18 mouse cellular contexts compared by ENCODE assay signal in the genomic region with DNA sequence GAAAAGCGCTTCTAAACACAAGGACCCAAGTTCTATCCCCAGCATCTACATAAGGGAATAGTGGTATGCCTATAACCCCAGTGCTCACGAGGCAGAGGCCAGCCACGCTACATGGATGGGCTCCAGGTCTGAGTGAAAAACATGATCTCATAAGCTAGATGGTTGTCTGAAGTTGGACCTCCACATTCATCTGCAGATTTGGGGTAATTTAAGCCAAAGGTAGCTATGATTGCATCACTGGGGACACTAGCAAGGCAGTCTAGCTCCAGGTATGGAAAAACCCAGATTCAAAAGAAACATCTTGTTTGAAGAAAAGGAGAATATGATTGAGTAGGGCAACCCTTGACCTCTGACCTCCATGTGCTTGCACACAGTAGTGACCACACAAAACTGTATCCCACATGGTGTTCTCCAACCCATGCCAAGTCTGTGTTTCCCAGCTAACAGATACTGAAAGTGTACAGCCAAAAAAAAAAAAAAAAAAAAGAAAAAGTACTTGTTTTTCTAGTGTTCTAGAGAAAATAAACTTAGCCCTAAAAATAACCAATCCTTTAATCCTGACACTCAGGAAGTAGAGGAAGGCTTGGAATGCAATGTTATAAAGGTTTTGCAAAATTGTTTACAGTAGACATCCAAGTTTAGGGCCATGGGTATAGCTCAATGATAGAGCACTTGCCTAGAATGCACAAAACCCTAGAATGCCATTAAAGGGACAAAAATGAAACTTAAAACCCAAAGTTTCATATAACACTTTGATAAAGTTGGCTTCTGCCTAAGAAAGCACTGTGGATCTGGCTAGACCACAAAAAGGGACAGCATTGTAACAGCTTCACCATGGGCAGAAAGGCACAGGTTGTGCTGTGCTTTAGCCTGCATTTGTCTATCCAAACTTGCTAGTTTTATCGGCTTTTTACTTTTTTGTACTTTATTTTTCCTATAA. TPM values are rescaled to one million over a fixed set of nuclear protein-coding genes. Genes with fewer than 3 reads are reported as not detected.
DNase-seq lines count a peak whose midpoint lies in the region; ATAC-seq and TF ChIP-seq lines count a peak whose summit lies in the region.
"Had no signal": no experiment of that assay in that cellular context is flagged by ENCODE, and none has a peak within 500 bp of the region (broad histone marks: within the 10 kb centered on the region; RNA-seq: fewer than 3 reads in every experiment).

No protein-coding gene starts in this region.

- no peak overlapping the region for H3K27ac ChIP-seq in hindbrain, embryonic 13.5 days
- no peak overlapping the region for H3K27ac ChIP-seq in hindbrain, embryonic 14.5 days
- no peak overlapping the region for H3K27ac ChIP-seq in lung, postnatal 0 days (ENCODE audit: low read length)
- no peak overlapping the region for H3K27ac ChIP-seq in midbrain, embryonic 13.5 days
- H3K27ac ChIP-seq in kidney, embryonic 16.5 days (ENCODE audit: low read length): no peak overlapping the region
- H3K27ac ChIP-seq: embryonic facial prominence, embryonic 15.5 days; forebrain, embryonic 15.5 days; heart, embryonic 10.5 days; hindbrain, postnatal 0 days had no signal

- H3K4me1 ChIP-seq in hindbrain, embryonic 13.5 days (replicated peaks): peaks cover 28% of the 10 kb centered on the region
- H3K4me1 ChIP-seq in hindbrain, embryonic 14.5 days (replicated peaks; ENCODE audit: control insufficient read depth, insufficient read depth, low read length): peaks cover 17% of the 10 kb centered on the region
- peaks cover 5% of the 10 kb centered on the region; the same call in 1 of the 2 replicates for H3K4me1 ChIP-seq in lung, postnatal 0 days (ENCODE audit: insufficient read depth, low read depth, low read length)
- H3K4me1 ChIP-seq in midbrain, embryonic 13.5 days (replicated peaks): peaks cover 28% of the 10 kb centered on the region
- peaks cover 12% of the 10 kb centered on the region for H3K4me1 ChIP-seq in kidney, embryonic 16.5 days (ENCODE audit: insufficient read depth, low read length)

- DNase-seq in hindbrain, embryonic 14.5 days (ENCODE audit: low spot score): no peak
- peak; percentile 9 for DNase-seq in lung, postnatal 0 days (ENCODE audit: low spot score)
- no peak for DNase-seq in lung, postnatal 4 days
- peak; percentile 11 for DNase-seq in lung, postnatal 14 days
- DNase-seq: adrenal gland, postnatal 36 days; cerebellum, adult 11-12 months; cerebellum, postnatal 14 days; kidney, adult 9 months; right cerebral cortex, postnatal 14 days had no signal

- ATAC-seq in hindbrain, embryonic 13.5 days (ENCODE audit: low FRiP score): no peak
- no peak for ATAC-seq in hindbrain, embryonic 14.5 days (ENCODE audit: low FRiP score)
- ATAC-seq in lung, postnatal 0 days: no peak
- ATAC-seq in midbrain, embryonic 13.5 days: no peak
- no peak for ATAC-seq in kidney, embryonic 16.5 days (ENCODE audit: low FRiP score, low TSS enrichment)
- ATAC-seq: forebrain, embryonic 15.5 days; hindbrain, postnatal 0 days; intestine, embryonic 16.5 days had no signal

- peaks cover 30% of the 10 kb centered on the region for H3K36me3 ChIP-seq in hindbrain, embryonic 13.5 days
- H3K36me3 ChIP-seq in hindbrain, embryonic 14.5 days (replicated peaks; ENCODE audit: control insufficient read depth, insufficient read depth): peaks cover 41% of the 10 kb centered on the region
- H3K36me3 ChIP-seq in lung, postnatal 0 days (ENCODE audit: insufficient read depth, low read length): peaks cover 28% of the 10 kb centered on the region
- H3K36me3 ChIP-seq in midbrain, embryonic 13.5 days: peaks cover 30% of the 10 kb centered on the region
- peaks cover 26% of the 10 kb centered on the region for H3K36me3 ChIP-seq in kidney, embryonic 16.5 days (ENCODE audit: insufficient read depth, low read length)

- no peak for TF ChIP-seq CTCF in lung, postnatal 0 days (IDR thresholded peaks at IDR 0.05)

- no peak overlapping the region for H3K4me3 ChIP-seq in hindbrain, embryonic 13.5 days
- H3K4me3 ChIP-seq in hindbrain, embryonic 14.5 days (replicated peaks; ENCODE audit: low read length): no peak overlapping the region
- no peak overlapping the region for H3K4me3 ChIP-seq in lung, postnatal 0 days (ENCODE audit: low read depth, low read length)
- no peak overlapping the region for H3K4me3 ChIP-seq in midbrain, embryonic 13.5 days (replicated peaks)
- H3K4me3 ChIP-seq in kidney, embryonic 16.5 days (ENCODE audit: low read length): no peak overlapping the region
- H3K4me3 ChIP-seq: embryonic facial prominence, embryonic 15.5 days; forebrain, embryonic 15.5 days; heart, embryonic 10.5 days had no signal

- peaks cover 12% of the 10 kb centered on the region for H3K27me3 ChIP-seq in hindbrain, embryonic 13.5 days
- H3K27me3 ChIP-seq in hindbrain, embryonic 14.5 days (ENCODE audit: control insufficient read depth, insufficient read depth, low read length): no peaks in the 10 kb centered on the region
- H3K27me3 ChIP-seq in lung, postnatal 0 days (replicated peaks; ENCODE audit: insufficient read depth, low read length): no peaks in the 10 kb centered on the region
- peaks cover 22% of the 10 kb centered on the region for H3K27me3 ChIP-seq in midbrain, embryonic 13.5 days
- H3K27me3 ChIP-seq in kidney, embryonic 16.5 days (ENCODE audit: insufficient read depth, low read length): 0 out of 2 replicates have a peak, but pooled peaks cover 4% of the 10 kb centered on the region
- H3K27me3 ChIP-seq: embryonic facial prominence, embryonic 15.5 days had no signal

- 0 out of 2 replicates have a peak overlapping the region, but pooled peaks have one; percentile 8 for H3K9ac ChIP-seq in hindbrain, embryonic 13.5 days
- H3K9ac ChIP-seq in hindbrain, embryonic 14.5 days: no peak overlapping the region
- H3K9ac ChIP-seq in lung, postnatal 0 days (replicated peaks; ENCODE audit: low read depth): no peak overlapping the region
- H3K9ac ChIP-seq in midbrain, embryonic 13.5 days (replicated peaks): no peak overlapping the region
- no peak overlapping the region for H3K9ac ChIP-seq in kidney, embryonic 16.5 days (replicated peaks; ENCODE audit: low read length)
- H3K9ac ChIP-seq: embryonic facial prominence, embryonic 15.5 days; forebrain, embryonic 15.5 days had no signal

- WGBS in hindbrain, embryonic 13.5 days: 77% methylated on average over 4 of the region's 4 CpGs
- 79% methylated on average over 4 of the region's 4 CpGs for WGBS in hindbrain, embryonic 14.5 days
- WGBS in lung, postnatal 0 days: 69% methylated on average over 4 of the region's 4 CpGs
- 80% methylated on average over 4 of the region's 4 CpGs for WGBS in midbrain, embryonic 13.5 days
- 85% methylated on average over 4 of the region's 4 CpGs for WGBS in kidney, embryonic 16.5 days

- H3K4me2 ChIP-seq in hindbrain, embryonic 13.5 days: no peak overlapping the region; the same call in 1 of the 2 replicates
- no peak overlapping the region for H3K4me2 ChIP-seq in hindbrain, embryonic 14.5 days (replicated peaks)
- H3K4me2 ChIP-seq in lung, postnatal 0 days (replicated peaks; ENCODE audit: low read depth, low read length): no peak overlapping the region
- H3K4me2 ChIP-seq in midbrain, embryonic 13.5 days (replicated peaks): no peak overlapping the region
- no peak overlapping the region for H3K4me2 ChIP-seq in kidney, embryonic 16.5 days (replicated peaks; ENCODE audit: low read depth, low read length)
- H3K4me2 ChIP-seq: embryonic facial prominence, embryonic 15.5 days; forebrain, embryonic 15.5 days; midbrain, embryonic 11.5 days had no signal

- no peak for TF ChIP-seq EP300 in lung, postnatal 0 days (IDR thresholded peaks at IDR 0.05)

- H3K9me3 ChIP-seq in hindbrain, embryonic 13.5 days: no peaks in the 10 kb centered on the region
- no peaks in the 10 kb centered on the region for H3K9me3 ChIP-seq in hindbrain, embryonic 14.5 days (ENCODE audit: control insufficient read depth, low read length)
- H3K9me3 ChIP-seq in lung, postnatal 0 days (ENCODE audit: low read length): no peaks in the 10 kb centered on the region
- no peaks in the 10 kb centered on the region for H3K9me3 ChIP-seq in midbrain, embryonic 13.5 days
- H3K9me3 ChIP-seq in kidney, embryonic 16.5 days (ENCODE audit: low read length): no peaks in the 10 kb centered on the region
- H3K9me3 ChIP-seq: embryonic facial prominence, embryonic 15.5 days; forebrain, embryonic 15.5 days; heart, embryonic 10.5 days had no signal

RNA-seq across cellular contexts. Expression of gene Nanos1, which starts 3.4 kb away (rescaled TPM):
- polyA plus RNA-seq in hindbrain, embryonic 13.5 days (2015; fragmentation: Nextera tagmentation; extraction: Ambion mirVana): 13.5 and 14.0 TPM in 2 replicates
- 23.1 and 29.6 TPM in 2 replicates for polyA plus RNA-seq in hindbrain, embryonic 14.5 days (2014; fragmentation: Nextera tagmentation; extraction: Ambion mirVana)
- polyA plus RNA-seq in lung, postnatal 0 days (2015; fragmentation: Nextera tagmentation; extraction: Ambion mirVana): 0.55 and 0.64 TPM in 2 replicates
- polyA plus RNA-seq in midbrain, embryonic 13.5 days (2015; fragmentation: Nextera tagmentation; extraction: Ambion mirVana): 15.3 and 16.6 TPM in 2 replicates
- polyA plus RNA-seq in kidney, embryonic 16.5 days (2015; fragmentation: Nextera tagmentation; extraction: Ambion mirVana): 0.97 and 1.0 TPM in 2 replicates

RNA-seq across cellular contexts. Expression of gene Eif3a, which starts 31.3 kb away (rescaled TPM):
- 112 and 121 TPM in 2 replicates for polyA plus RNA-seq in hindbrain, embryonic 13.5 days (2015; fragmentation: Nextera tagmentation; extraction: Ambion mirVana)
- polyA plus RNA-seq in hindbrain, embryonic 14.5 days (2014; fragmentation: Nextera tagmentation; extraction: Ambion mirVana): 117 and 122 TPM in 2 replicates
- 67.1 and 75.8 TPM in 2 replicates for polyA plus RNA-seq in lung, postnatal 0 days (2015; fragmentation: Nextera tagmentation; extraction: Ambion mirVana)
- 124 and 128 TPM in 2 replicates for polyA plus RNA-seq in midbrain, embryonic 13.5 days (2015; fragmentation: Nextera tagmentation; extraction: Ambion mirVana)
- polyA plus RNA-seq in kidney, embryonic 16.5 days (2015; fragmentation: Nextera tagmentation; extraction: Ambion mirVana): 144 and 149 TPM in 2 replicates

RNA-seq across cellular contexts. Expression of gene Fam45a, which starts 52.2 kb away (rescaled TPM):
- polyA plus RNA-seq in hindbrain, embryonic 13.5 days (2015; fragmentation: Nextera tagmentation; extraction: Ambion mirVana): 39.7 and 43.6 TPM in 2 replicates
- 49.6 and 50.9 TPM in 2 replicates for polyA plus RNA-seq in hindbrain, embryonic 14.5 days (2014; fragmentation: Nextera tagmentation; extraction: Ambion mirVana)
- polyA plus RNA-seq in lung, postnatal 0 days (2015; fragmentation: Nextera tagmentation; extraction: Ambion mirVana): 22.4 and 23.4 TPM in 2 replicates
- polyA plus RNA-seq in midbrain, embryonic 13.5 days (2015; fragmentation: Nextera tagmentation; extraction: Ambion mirVana): 39.5 and 40.4 TPM in 2 replicates
- 27.7 and 29.9 TPM in 2 replicates for polyA plus RNA-seq in kidney, embryonic 16.5 days (2015; fragmentation: Nextera tagmentation; extraction: Ambion mirVana)

Comparison
In these comparisons a context has a peak if more than half of its experiments do, and no peak if none do; other contexts are left out.
1. DNase-seq: peak in lung, postnatal 0 days (single experiment) and lung, postnatal 14 days (single experiment); none in hindbrain, embryonic 14.5 days (single experiment) and lung, postnatal 4 days (0 of 2).